Mouse (Mus musculus) erythroblast, embryonic 14.5 days (primary cell): Measurements from ENCODE around the gene Rnf144a. TPM values are rescaled to one million over a fixed set of nuclear protein-coding genes. Genes with fewer than 3 reads are reported as not detected.

Source experiments
- H3K27me3 ChIP-seq: 2 replicates; pipeline ENCODE4 v1.6.1; 2012; ENCODE audit warnings: inconsistent platforms; ENCODE audit not compliant: control insufficient read depth
- H3K36me3 ChIP-seq: 2 replicates; pipeline ENCODE4 v1.6.1; 2012; ENCODE audit warnings: mild to moderate bottlenecking, inconsistent platforms; ENCODE audit not compliant: control insufficient read depth
- H3K4me1 ChIP-seq: 2 replicates; pipeline ENCODE4 v1.6.1; 2012; ENCODE audit warnings: inconsistent platforms; ENCODE audit not compliant: control insufficient read depth
- H3K4me3 ChIP-seq: replicated peaks from 2 replicates; pipeline ENCODE3; 2012; ENCODE audit warnings: moderate library complexity, mild to moderate bottlenecking, inconsistent platforms
- H3K9me3 ChIP-seq: 2 replicates; pipeline ENCODE4 v1.6.1; 2012; ENCODE audit warnings: low read length, inconsistent platforms, mixed read lengths; ENCODE audit not compliant: control insufficient read depth
- GATA1 ChIP-seq: IDR thresholded peaks from 2 replicates; pipeline ENCODE4 v1.6.1; 2012; ENCODE audit warnings: low read length, inconsistent platforms, mixed read lengths
- TAL1 ChIP-seq: IDR thresholded peaks from 3 replicates; pipeline ENCODE4 v1.6.1; 2012; ENCODE audit warnings: low read length, inconsistent platforms, mixed read lengths
- polyA plus RNA-seq: library from polyadenylated mRNA; stranded (reverse); fragments of >175 nt; gene quantifications from 2 replicates; pipeline ENCODE4 v1.2.3, GENCODE M21; 2012

Rnf144a gene
- polyA plus RNA-seq, 1 experiment, result not detected

GRCm38 (mm10) chr12:26365531-26366315, 49.3 kb downstream of the Rnf144a start:
- H3K4me1 ChIP-seq, result no peaks in the 10 kb centered on the region
- TF ChIP-seq TAL1 (no peak), GATA1 (no peak)

GRCm38 (mm10) chr12:26364822-26365221, 50.2 kb downstream of the Rnf144a start:
- Histone ChIP-seq H3K36me3 (no peaks in the 10 kb centered on the region), H3K4me3 (no peak overlapping the region), H3K4me1 (no peaks in the 10 kb centered on the region), H3K9me3 (no peaks in the 10 kb centered on the region), H3K27me3 (no peaks in the 10 kb centered on the region)
- no peak for TF ChIP-seq GATA1
- TF ChIP-seq TAL1, result no peak

More at GRCm38 (mm10) chr12:26365531-26366315, 49.3 kb downstream of the Rnf144a start:
- Histone ChIP-seq H3K4me3 (no peak overlapping the region), H3K9me3 (no peaks in the 10 kb centered on the region), H3K27me3 (no peaks in the 10 kb centered on the region), H3K36me3 (no peaks in the 10 kb centered on the region)

GRCm38 (mm10) chr12:26360946-26361523, 54.0 kb downstream of the Rnf144a start:
- Histone ChIP-seq H3K9me3 (no peaks in the 10 kb centered on the region), H3K36me3 (no peaks in the 10 kb centered on the region), H3K4me1 (no peaks in the 10 kb centered on the region), H3K4me3 (no peak overlapping the region), H3K27me3 (no peaks in the 10 kb centered on the region)
- TF ChIP-seq GATA1 (no peak), TAL1 (no peak)

DNA sequence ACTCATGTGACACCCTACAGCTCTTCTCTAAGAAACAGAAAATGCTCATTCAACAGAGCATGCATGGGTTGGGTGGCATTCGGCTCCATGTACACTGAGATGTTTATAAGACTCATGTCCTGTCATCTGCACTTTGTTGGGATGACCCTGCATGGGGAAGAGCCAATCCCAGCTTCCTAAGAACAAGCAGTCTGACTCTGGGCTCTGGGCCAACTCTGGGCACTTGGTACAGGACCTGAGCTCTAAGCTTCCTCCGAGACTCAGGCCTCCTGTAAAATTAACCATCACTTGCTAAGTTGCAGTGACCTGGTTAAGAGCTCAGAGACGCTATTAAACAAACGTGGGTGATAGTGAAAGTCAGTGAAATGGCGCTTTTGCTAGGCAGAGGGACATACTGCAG, 55.2 kb downstream of the Rnf144a start:
- no peak for TF ChIP-seq TAL1
- no peak for TF ChIP-seq GATA1
- H3K4me1 ChIP-seq, result no peaks in the 10 kb centered on the region
- H3K9me3 ChIP-seq, result no peaks in the 10 kb centered on the region
- H3K4me3 ChIP-seq, result no peak overlapping the region
- no peaks in the 10 kb centered on the region for H3K36me3 ChIP-seq
- H3K27me3 ChIP-seq, result no peaks in the 10 kb centered on the region

DNA sequence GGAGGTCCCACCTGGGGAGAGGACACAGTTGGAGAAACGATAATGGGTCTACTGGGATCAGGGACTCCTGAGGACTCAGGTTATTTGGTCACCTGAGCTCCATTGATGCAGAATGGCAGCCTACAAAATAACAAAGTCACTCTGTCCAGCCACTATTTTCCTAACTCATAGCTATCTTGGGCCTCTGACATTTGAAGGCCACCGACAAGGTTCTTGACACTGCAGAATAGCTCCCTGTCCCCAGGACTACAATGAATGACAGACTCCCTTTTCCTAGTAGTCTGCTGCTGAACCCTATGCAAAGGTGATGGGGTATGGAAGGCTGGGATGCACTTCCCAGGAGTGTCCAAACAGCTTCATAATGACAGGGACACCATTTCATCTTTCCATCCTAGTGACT, 55.8 kb downstream of the Rnf144a start:
- H3K9me3 ChIP-seq, result no peaks in the 10 kb centered on the region
- H3K4me1 ChIP-seq, result no peaks in the 10 kb centered on the region
- no peaks in the 10 kb centered on the region for H3K27me3 ChIP-seq
- no peaks in the 10 kb centered on the region for H3K36me3 ChIP-seq
- H3K4me3 ChIP-seq, result no peak overlapping the region
- TF ChIP-seq GATA1 (no peak), TAL1 (no peak)

- Histone ChIP-seq H3K4me1 (no peaks in the 10 kb centered on the region), H3K27me3 (no peaks in the 10 kb centered on the region), H3K9me3 (no peaks in the 10 kb centered on the region), H3K4me3 (no peak overlapping the region), H3K36me3 (no peaks in the 10 kb centered on the region)
- TF ChIP-seq TAL1 (no peak), GATA1 (no peak)
These were observed 57.8 kb downstream of the Rnf144a start for GRCm38 (mm10) chr12:26357246-26357645.

- H3K4me3 ChIP-seq, result no peak overlapping the region
- no peaks in the 10 kb centered on the region for H3K4me1 ChIP-seq
- no peaks in the 10 kb centered on the region for H3K9me3 ChIP-seq
- H3K36me3 ChIP-seq, result no peaks in the 10 kb centered on the region
- H3K27me3 ChIP-seq, result no peaks in the 10 kb centered on the region
- TF ChIP-seq GATA1 (no peak), TAL1 (no peak)
These were observed 58.9 kb downstream of the Rnf144a start for GRCm38 (mm10) chr12:26356191-26356590.

DNA sequence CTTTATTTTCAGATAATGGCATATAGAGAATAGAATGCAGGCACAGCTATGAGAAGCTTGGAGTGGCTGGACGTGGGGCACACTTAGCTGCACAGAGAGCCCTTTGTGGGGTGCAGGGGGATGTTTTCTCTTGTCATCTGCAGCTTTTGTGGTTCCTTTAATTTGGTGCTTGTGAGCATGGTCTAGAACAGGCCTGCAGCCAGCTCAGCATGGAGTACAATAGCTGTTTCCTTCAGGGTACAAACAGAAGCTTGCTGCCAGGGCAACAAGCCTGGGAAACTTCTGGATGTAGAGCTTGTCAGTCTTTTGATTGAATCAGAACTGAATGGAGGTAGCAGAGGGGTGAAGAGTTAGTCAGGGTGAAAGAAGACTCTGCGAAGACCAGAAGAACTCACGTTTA, 63.7 kb downstream of the Rnf144a start:
- no peaks in the 10 kb centered on the region for H3K27me3 ChIP-seq
- H3K4me3 ChIP-seq, result no peak overlapping the region
- no peaks in the 10 kb centered on the region for H3K36me3 ChIP-seq
- no peaks in the 10 kb centered on the region for H3K4me1 ChIP-seq
- TF ChIP-seq TAL1 (no peak), GATA1 (no peak)
- no peaks in the 10 kb centered on the region for H3K9me3 ChIP-seq

DNA sequence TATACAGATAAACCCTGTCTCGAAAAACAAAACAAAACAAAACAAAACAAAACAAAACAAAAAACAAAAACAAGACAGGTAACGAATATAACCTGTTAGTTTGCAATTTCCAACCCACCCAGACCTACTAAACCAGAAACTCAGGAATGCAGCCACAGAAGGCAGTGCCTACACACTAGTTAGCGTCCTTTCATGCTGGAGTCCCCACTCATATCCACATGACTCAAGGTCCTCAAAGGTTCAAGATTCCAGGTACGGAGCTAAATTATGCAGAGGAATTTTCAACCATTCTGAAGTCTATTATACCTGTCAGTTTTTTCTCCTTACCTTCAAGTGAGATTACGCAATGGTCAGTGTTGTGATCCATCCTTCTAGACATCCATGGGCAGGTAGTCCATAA, 70.6 kb downstream of the Rnf144a start:
- no peaks in the 10 kb centered on the region for H3K4me1 ChIP-seq
- TF ChIP-seq TAL1, result no peak
- TF ChIP-seq GATA1, result no peak
- no peaks in the 10 kb centered on the region for H3K27me3 ChIP-seq
- no peak overlapping the region for H3K4me3 ChIP-seq
- no peaks in the 10 kb centered on the region for H3K9me3 ChIP-seq
- no peaks in the 10 kb centered on the region for H3K36me3 ChIP-seq

GRCm38 (mm10) chr12:26343131-26343530, 71.9 kb downstream of the Rnf144a start:
- no peak for TF ChIP-seq GATA1
- no peak for TF ChIP-seq TAL1

More at GRCm38 (mm10) chr12:26343131-26343530, 71.9 kb downstream of the Rnf144a start:
- no peaks in the 10 kb centered on the region for H3K36me3 ChIP-seq
- H3K9me3 ChIP-seq, result no peaks in the 10 kb centered on the region
- no peaks in the 10 kb centered on the region for H3K27me3 ChIP-seq
- H3K4me1 ChIP-seq, result no peaks in the 10 kb centered on the region
- H3K4me3 ChIP-seq, result no peak overlapping the region
